Mouse (Mus musculus): ENCODE measurements around the gene AA467197.

Gene AA467197

GRCm38 (mm10) chr2:122636686-122637085 lies at the start of gene AA467197:
TSS of gene AA467197 (plus strand) at chr2:122636986.
- no peak for DNase-seq

- DNase-seq = no peak
Measured at GRCm38 (mm10) chr2:122587861-122588519, 48.8 kb upstream of the AA467197 start.

- DNase-seq = no peak
Measured at GRCm38 (mm10) chr2:122590351-122590750, 46.4 kb upstream of the AA467197 start.

- no peak for DNase-seq
Measured at GRCm38 (mm10) chr2:122591213-122591612, 45.6 kb upstream of the AA467197 start.

- DNase-seq = no peak
Measured at GRCm38 (mm10) chr2:122595461-122595860, 41.3 kb upstream of the AA467197 start.

- DNase-seq = no peak
Measured at GRCm38 (mm10) chr2:122599736-122600135, 37.0 kb upstream of the AA467197 start.

GRCm38 (mm10) chr2:122601354-122601753 lies 35.4 kb upstream of the AA467197 start:
- DNase-seq = no peak

- no peak for DNase-seq
Measured at GRCm38 (mm10) chr2:122605829-122606228, 31.0 kb upstream of the AA467197 start.

GRCm38 (mm10) chr2:122608820-122609219 lies 28.0 kb upstream of the AA467197 start:
- no peak for DNase-seq

GRCm38 (mm10) chr2:122610746-122611653 lies 25.8 kb upstream of the AA467197 start, which contains the start of gene Gatm:
TSS of gene Gatm (minus strand) at chr2:122611303.
- no peak for DNase-seq

- DNase-seq = no peak
Measured at GRCm38 (mm10) chr2:122611654-122611973, 25.2 kb upstream of the AA467197 start.

GRCm38 (mm10) chr2:122616237-122616636 lies 20.5 kb upstream of the AA467197 start:
- DNase-seq = no peak

GRCm38 (mm10) chr2:122617792-122618191 lies 19.0 kb upstream of the AA467197 start:
- DNase-seq = no peak

- no peak for DNase-seq
Measured at GRCm38 (mm10) chr2:122618719-122619118, 18.1 kb upstream of the AA467197 start.

- DNase-seq = no peak
Measured at GRCm38 (mm10) chr2:122621337-122622110, 15.3 kb upstream of the AA467197 start.

- no peak for DNase-seq
Measured at GRCm38 (mm10) chr2:122625930-122626329, 10.9 kb upstream of the AA467197 start.

GRCm38 (mm10) chr2:122628976-122629375 lies 7.8 kb upstream of the AA467197 start:
- peak in 1 of 2 experiments; percentile 38 for DNase-seq

- no peak for DNase-seq
Measured at GRCm38 (mm10) chr2:122629871-122630270, 6.9 kb upstream of the AA467197 start.

GRCm38 (mm10) chr2:122630465-122631225 lies 6.1 kb upstream of the AA467197 start:
- DNase-seq = peak; percentile 80 to 83

GRCm38 (mm10) chr2:122631226-122631801 lies 5.5 kb upstream of the AA467197 start:
- no peak for DNase-seq

- DNase-seq = peak; percentile 45 to 55
Measured at GRCm38 (mm10) chr2:122637526-122637997, 776 bp downstream of the AA467197 start.

GRCm38 (mm10) chr2:122638029-122638428 lies 1.2 kb downstream of the AA467197 start:
- no peak for DNase-seq
